Mouse (Mus musculus): ENCODE measurements at regions not wholly inside any gene's neighbourhood (a gene's known extent, or its start where the extent isn't known, plus 50 kb on each side); places are given as distances from the start of the nearest gene placed in this dataset.

DNA sequence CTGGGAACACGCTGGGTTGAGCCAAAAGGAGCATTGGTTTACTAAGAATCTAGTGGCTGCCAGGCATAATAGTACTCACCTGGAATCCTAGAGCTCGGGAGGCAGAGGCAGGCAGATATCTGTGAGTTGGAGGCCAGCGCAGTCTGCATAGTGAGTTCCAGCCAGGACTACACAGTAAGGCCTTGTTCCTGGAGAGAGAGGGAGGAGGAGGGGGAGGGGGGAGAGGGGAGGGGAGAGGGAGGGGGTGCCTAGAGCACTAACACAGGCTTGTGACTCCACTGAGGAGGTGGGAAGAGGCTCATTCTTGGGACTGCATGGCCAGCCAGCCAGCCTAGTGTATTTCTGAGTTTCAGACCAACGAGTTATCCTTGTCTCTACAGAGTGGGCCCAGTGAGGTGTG, 131.1 kb downstream of the Rybp start:
- Histone ChIP-seq H3K4me2 (no peak overlapping the region), H3K27me3 (replicated peaks) (no peaks in the 10 kb centered on the region), H3K4me1 (replicated peaks) (peaks cover 40% of the 10 kb centered on the region), H3K9ac (no peak overlapping the region), H3K27ac (ENCODE audit: poor library complexity, severe bottlenecking) (no peak overlapping the region), H3K36me3 (no peaks in the 10 kb centered on the region), H3K4me3 (no peak overlapping the region), H3K9me3 (replicated peaks) (no peaks in the 10 kb centered on the region)
- no peak for ATAC-seq (ENCODE audit: insufficient number of reproducible peaks, low FRiP score)
- 78% methylated on average over 4 of the region's 4 CpGs for WGBS

DNA sequence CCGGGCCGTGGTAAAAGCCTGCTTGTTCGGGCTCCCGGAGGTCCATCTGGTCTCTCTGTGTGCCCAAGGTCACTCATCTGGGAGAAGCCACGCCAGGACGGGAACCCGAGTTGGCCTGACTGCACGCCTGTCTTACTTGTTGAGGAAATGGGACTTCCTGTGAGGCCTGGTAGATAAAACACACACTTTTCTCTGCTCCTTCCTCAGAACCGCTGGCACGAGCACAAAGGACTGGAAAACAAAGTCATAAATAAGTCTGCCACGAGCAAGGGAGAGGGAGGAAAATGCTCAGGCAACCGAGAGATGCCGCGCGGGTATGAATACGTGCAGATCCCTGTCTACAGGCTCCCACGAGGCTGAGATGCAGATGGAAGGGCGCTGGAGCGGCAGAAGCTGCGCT, 131.6 kb downstream of the Rybp start:
- ATAC-seq (ENCODE audit: insufficient number of reproducible peaks, low FRiP score) = peak; percentile 39; the same call in 1 of the 2 replicates
- H3K9me3 ChIP-seq (replicated peaks) = no peaks in the 10 kb centered on the region
- no peak overlapping the region for H3K27ac ChIP-seq (ENCODE audit: poor library complexity, severe bottlenecking)
- no peaks in the 10 kb centered on the region for H3K36me3 ChIP-seq
- 54% methylated on average over 20 of the region's 20 CpGs for WGBS
- no peak overlapping the region for H3K4me3 ChIP-seq
- no peaks in the 10 kb centered on the region for H3K27me3 ChIP-seq (replicated peaks)
- H3K4me2 ChIP-seq = no peak overlapping the region
- H3K4me1 ChIP-seq (replicated peaks) = peaks cover 44% of the 10 kb centered on the region
- no peak overlapping the region for H3K9ac ChIP-seq

DNA sequence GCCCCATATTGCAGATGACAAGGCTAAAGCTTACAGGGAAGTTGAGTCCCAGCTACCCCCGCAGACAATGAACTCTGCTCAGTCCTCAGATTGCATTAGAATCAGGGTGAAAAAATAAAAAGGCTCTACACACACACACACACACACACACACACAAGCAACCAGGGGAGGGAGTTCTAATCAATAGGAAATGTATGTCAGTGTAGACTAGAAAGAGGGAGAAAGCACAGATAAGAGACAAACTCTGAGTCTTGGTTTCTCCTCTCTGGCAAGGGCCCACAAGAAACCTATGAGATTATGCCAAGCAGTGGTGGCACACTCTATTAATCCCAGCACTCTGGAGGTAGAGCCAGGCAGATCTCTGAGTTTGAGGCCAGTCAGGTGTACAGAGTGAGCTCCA, 135.8 kb downstream of the Rybp start:
- 74% methylated on average over 1 of the region's 1 CpGs for WGBS
- H3K4me1 ChIP-seq (replicated peaks) = peaks cover 45% of the 10 kb centered on the region
- H3K27ac ChIP-seq (ENCODE audit: poor library complexity, severe bottlenecking) = no peak overlapping the region
- H3K9me3 ChIP-seq (replicated peaks) = no peaks in the 10 kb centered on the region
- H3K9ac ChIP-seq = no peak overlapping the region
- no peak overlapping the region for H3K4me2 ChIP-seq
- no peaks in the 10 kb centered on the region for H3K27me3 ChIP-seq (replicated peaks)
- ATAC-seq (ENCODE audit: insufficient number of reproducible peaks, low FRiP score) = no peak
- no peaks in the 10 kb centered on the region for H3K36me3 ChIP-seq
- H3K4me3 ChIP-seq = no peak overlapping the region

DNA sequence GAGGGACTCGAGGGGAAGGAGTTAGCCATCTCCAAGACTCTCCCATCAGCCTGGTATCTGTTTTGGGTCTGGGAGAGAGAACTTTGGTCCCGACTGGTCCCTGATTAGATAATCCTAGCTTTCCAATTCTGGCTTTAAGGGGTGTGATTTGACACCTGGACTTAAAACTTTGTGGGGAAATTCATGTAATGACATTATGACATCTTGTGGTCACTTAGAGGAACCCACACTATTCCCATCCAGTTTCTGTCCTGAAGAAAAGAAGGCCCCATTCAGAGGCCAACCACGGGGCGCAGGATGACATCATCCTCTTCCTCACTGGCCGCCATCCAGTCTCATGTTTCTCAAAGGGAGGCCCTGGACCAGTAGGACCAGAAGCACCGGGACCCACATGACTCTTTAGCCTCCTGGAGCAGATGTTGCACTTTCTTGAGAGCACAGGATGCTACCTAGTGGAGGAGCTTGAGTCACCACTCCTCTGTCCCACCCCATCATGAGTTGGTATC, 136.5 kb downstream of the Rybp start:
- no peak overlapping the region for H3K4me2 ChIP-seq
- no peak for ATAC-seq (ENCODE audit: insufficient number of reproducible peaks, low FRiP score)

DNA sequence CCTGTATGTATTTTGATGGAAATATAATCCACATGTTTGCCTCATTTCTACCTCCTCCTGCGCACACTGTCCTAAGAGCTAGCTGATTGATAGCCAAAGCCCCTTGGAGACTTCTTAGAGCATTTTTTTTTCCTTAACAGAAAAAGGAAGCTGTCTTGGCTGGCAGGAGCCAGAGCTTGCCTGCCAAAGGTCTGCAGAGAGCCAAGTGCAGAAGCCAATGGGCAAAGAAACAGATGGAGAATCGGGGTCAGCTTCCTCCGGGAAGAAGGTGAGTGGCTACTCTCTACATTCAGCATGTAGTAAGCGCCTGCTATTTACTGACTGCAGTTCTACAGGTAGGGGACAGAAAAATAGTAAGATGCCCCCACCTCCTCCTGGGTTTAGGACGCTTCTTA, 137.8 kb downstream of the Rybp start:
- Histone ChIP-seq H3K9me3 (replicated peaks) (no peaks in the 10 kb centered on the region), H3K9ac (no peak overlapping the region), H3K4me3 (no peak overlapping the region), H3K4me1 (replicated peaks) (peaks cover 39% of the 10 kb centered on the region), H3K36me3 (no peaks in the 10 kb centered on the region), H3K27me3 (replicated peaks) (0 out of 2 replicates have a peak, but pooled peaks cover 6% of the 10 kb centered on the region), H3K27ac (ENCODE audit: poor library complexity, severe bottlenecking) (no peak overlapping the region), H3K4me2 (no peak overlapping the region)
- WGBS = 81% methylated on average over 5 of the region's 5 CpGs
- no peak for ATAC-seq (ENCODE audit: insufficient number of reproducible peaks, low FRiP score)

More for the DNA sequence above, 136.5 kb downstream of the Rybp start:
- Histone ChIP-seq H3K9me3 (replicated peaks) (no peaks in the 10 kb centered on the region), H3K4me3 (no peak overlapping the region), H3K27me3 (replicated peaks) (0 out of 2 replicates have a peak, but pooled peaks cover 3% of the 10 kb centered on the region), H3K9ac (no peak overlapping the region), H3K36me3 (no peaks in the 10 kb centered on the region), H3K27ac (ENCODE audit: poor library complexity, severe bottlenecking) (no peak overlapping the region), H3K4me1 (replicated peaks) (peaks cover 40% of the 10 kb centered on the region)
- 44% methylated on average over 6 of the region's 6 CpGs for WGBS

DNA sequence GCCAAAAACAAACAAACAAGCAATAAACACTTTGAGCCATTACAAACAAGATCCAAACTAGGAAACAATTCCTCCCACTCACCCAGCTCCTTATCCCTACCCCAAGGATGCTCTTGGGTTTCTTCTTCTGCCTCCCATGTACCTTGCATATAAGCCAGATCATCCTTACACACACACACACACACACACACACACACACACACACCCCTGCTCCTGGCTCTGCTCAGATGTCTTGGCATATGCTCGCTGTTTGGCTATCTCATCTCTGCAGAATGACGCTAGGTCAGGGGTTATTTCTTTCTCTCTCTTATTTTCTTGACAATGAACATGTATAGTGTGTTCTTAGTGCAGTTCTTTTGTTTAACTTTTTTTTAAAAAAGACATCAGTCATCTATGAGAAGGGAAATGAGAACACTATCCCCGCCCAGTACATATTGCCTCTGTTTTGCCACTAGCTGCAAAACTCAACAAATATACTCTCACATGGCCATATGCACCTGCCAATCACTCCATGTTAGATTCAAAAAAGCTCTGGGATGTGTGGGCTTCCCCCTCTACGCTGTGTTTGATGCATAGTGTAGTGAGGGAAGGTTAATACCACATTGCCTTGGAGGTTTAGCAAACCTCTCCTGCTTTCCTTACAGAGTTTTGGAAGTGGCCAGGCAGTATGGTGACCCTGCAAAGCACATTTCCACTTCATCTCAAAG, 138.4 kb downstream of the Rybp start:
- Histone ChIP-seq H3K27me3 (replicated peaks) (0 out of 2 replicates have a peak, but pooled peaks cover 6% of the 10 kb centered on the region), H3K27ac (ENCODE audit: poor library complexity, severe bottlenecking) (no peak overlapping the region), H3K4me3 (no peak overlapping the region), H3K4me1 (replicated peaks) (peaks cover 44% of the 10 kb centered on the region), H3K9me3 (replicated peaks) (no peaks in the 10 kb centered on the region), H3K9ac (no peak overlapping the region), H3K36me3 (no peaks in the 10 kb centered on the region), H3K4me2 (no peak overlapping the region)
- WGBS = 67% methylated on average over 4 of the region's 4 CpGs
- ATAC-seq (ENCODE audit: insufficient number of reproducible peaks, low FRiP score) = no peak

DNA sequence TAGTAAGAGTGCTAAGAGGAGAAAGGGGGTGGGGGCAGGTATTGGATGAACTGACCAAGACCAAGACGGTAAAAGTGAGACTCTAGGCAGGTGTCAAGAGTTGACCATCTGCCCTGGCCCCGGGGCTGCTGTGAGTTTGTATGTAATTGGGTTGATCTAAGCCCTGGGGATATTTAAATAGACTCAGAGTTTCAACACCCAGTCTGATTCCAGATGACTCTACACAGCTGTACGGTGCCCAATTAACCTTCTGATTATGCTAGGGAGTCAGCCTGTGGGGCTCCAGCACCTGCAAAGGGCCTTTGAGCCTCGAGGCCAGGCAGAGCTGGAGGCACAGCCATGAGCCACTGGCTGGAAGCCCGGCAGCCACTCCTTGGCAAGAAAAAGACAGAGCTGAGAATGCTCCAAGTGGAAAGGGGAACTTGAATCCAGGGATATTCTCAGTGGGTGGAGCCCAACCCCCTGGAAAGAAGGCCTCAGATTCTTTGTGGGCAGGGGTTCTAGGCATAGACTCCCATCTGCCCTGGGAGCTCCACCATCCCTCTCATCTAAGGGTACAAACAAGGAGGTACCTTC, 140.8 kb downstream of the Rybp start:
- peaks cover 16% of the 10 kb centered on the region; the same call in 1 of the 2 replicates for H3K27me3 ChIP-seq (replicated peaks)
- no peak for ATAC-seq (ENCODE audit: insufficient number of reproducible peaks, low FRiP score)
- no peak overlapping the region for H3K27ac ChIP-seq (ENCODE audit: poor library complexity, severe bottlenecking)
- no peaks in the 10 kb centered on the region for H3K9me3 ChIP-seq (replicated peaks)
- WGBS = 53% methylated on average over 5 of the region's 5 CpGs
- H3K36me3 ChIP-seq = no peaks in the 10 kb centered on the region
- no peak overlapping the region for H3K9ac ChIP-seq
- no peak overlapping the region for H3K4me2 ChIP-seq
- H3K4me1 ChIP-seq (replicated peaks) = peaks cover 49% of the 10 kb centered on the region
- H3K4me3 ChIP-seq = no peak overlapping the region

DNA sequence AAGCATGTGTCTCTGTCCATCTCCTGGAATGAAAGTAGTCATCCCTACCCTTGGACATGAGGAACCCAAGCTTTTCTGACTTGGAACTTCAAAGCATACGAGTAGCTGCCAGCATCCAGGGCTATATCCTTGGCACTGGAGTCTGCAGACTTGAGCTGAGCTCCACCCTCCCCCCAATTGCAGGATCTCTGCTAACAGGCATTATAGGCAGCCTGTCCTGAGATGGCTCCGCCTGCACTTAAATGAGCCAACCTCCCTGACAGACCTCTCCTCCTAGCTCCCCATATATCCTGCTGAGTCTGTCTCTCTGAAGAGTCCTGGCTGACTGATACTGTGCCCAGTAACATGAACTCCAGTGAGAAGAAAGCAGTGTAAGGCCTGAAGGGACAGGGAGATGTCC, 141.4 kb downstream of the Rybp start:
- Histone ChIP-seq H3K4me1 (replicated peaks) (peaks cover 48% of the 10 kb centered on the region), H3K27me3 (replicated peaks) (peaks cover 16% of the 10 kb centered on the region; the same call in 1 of the 2 replicates), H3K9ac (no peak overlapping the region)

DNA sequence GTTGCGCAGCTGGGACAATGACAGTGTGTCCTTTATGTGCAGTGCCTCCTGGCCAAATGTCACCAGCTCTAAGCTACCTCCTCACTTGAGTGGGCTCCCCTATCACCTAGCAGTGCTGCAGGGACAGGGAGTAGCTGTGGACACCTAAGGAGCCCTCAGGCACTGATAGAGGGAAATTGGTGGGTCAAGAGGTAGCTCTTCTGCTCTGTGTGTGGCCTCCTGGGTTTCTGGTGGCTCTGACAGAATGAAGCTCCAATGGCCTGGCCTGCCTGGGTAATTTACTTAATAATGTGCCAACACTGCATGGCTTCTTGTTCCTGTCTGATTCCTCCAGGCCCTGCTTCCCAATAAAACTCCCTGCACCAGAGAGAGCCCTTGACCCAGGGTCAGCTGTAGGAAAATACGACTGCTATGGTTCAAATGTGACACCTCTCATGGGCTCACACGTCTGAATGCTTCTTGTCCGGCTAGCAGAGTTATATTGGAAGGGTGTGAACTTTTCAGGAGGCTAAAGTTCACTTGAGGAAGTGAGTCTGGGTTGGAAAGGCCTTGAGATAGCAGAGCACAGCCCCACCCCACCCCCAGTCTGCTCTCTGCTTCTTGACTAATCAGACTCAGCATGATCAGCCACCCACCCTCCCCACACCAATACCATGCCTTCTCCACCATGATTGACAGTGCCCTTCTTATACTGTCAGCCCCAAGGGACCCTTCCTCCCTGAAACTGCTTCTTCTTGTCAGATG, 142.6 kb downstream of the Rybp start:
- no peak overlapping the region for H3K4me2 ChIP-seq
- H3K4me1 ChIP-seq (replicated peaks) = peaks cover 45% of the 10 kb centered on the region
- ATAC-seq (ENCODE audit: insufficient number of reproducible peaks, low FRiP score) = no peak
- H3K27me3 ChIP-seq (replicated peaks) = peaks cover 24% of the 10 kb centered on the region; the same call in 1 of the 2 replicates
- H3K36me3 ChIP-seq = no peaks in the 10 kb centered on the region
- H3K27ac ChIP-seq (ENCODE audit: poor library complexity, severe bottlenecking) = no peak overlapping the region
- H3K9me3 ChIP-seq (replicated peaks) = no peaks in the 10 kb centered on the region
- H3K9ac ChIP-seq = 0 out of 2 replicates have a peak overlapping the region, but pooled peaks have one; percentile 7
- WGBS = 55% methylated on average over 4 of the region's 4 CpGs
- no peak overlapping the region for H3K4me3 ChIP-seq

More for the DNA sequence above, 141.4 kb downstream of the Rybp start:
- no peak for ATAC-seq (ENCODE audit: insufficient number of reproducible peaks, low FRiP score)
- Histone ChIP-seq H3K4me2 (no peak overlapping the region), H3K36me3 (no peaks in the 10 kb centered on the region), H3K4me3 (no peak overlapping the region), H3K9me3 (replicated peaks) (no peaks in the 10 kb centered on the region), H3K27ac (ENCODE audit: poor library complexity, severe bottlenecking) (no peak overlapping the region)
- 74% methylated on average over 2 of the region's 2 CpGs for WGBS

DNA sequence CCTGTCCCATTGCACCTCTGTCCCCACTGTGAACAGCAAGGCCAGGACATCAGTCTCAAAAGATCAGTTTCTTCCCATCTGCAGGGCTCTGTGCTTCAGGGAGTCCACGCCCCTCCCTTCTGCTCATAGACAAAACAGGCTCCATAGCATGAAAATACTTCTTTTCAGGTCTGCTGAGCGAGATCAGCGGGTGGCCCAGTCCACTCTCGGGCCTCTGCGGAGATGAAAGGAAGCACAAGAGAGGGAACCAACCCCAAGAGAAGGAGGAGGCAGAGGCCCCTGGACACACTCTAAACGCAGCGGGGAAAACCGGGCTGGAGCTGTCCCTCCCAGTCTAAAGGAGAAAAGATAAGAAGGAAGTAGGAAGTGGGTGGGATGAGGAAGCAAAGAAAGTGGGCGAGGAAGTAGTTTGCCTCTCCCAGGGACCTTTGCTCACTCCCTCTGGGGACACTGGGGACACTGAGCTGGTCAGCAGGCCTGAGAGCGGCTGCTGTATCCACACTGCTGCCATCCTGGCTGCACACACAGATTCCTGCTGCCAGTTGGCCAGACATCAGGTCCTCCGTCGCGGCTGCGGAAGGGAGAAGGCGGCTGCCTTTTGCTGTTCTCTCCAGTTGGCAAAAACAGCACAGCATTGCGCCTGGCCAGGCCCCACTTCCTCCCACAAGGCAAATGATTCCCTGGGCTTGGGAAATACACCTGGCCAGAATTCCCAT, 143.5 kb downstream of the Rybp start:
- ATAC-seq (ENCODE audit: insufficient number of reproducible peaks, low FRiP score) = peak; percentile 33
- 9% methylated on average over 16 of the region's 16 CpGs for WGBS
- Histone ChIP-seq H3K4me2 (peak overlapping the region; percentile 51), H3K4me3 (peak overlapping the region; percentile 5; the same call in 1 of the 2 replicates), H3K9ac (no peak overlapping the region), H3K27ac (ENCODE audit: poor library complexity, severe bottlenecking) (peak overlapping the region; percentile 52), H3K9me3 (replicated peaks) (no peaks in the 10 kb centered on the region), H3K36me3 (no peaks in the 10 kb centered on the region), H3K4me1 (replicated peaks) (peaks cover 37% of the 10 kb centered on the region), H3K27me3 (replicated peaks) (peaks cover 29% of the 10 kb centered on the region; the same call in 1 of the 2 replicates)

Measured in heart, embryonic 12.5 days (tissue).